Mouse (Mus musculus): ENCODE data around the gene Mrpl44.

Mrpl44 gene

DNA sequence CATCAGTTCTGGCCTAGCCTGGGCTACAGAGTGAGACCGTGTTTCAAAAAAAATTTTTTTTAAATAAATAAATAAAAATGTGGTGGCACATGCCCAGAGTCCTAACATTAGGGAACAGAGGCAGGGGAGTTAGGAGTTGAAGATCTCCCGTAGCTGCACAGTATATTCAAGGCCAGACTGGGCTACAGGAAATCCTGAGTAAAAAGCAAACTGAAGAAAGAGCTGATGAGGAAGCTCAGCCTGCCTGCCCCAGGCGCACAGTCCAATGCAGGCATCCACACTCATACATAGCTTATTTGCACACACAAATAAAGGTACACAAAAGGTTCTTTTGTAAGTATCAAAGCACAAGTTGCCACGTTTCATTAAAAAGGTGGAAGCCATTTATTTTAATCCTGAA, 18.2 kb upstream of the Mrpl44 start:
- TF ChIP-seq GATA4 (IDR thresholded peaks at IDR 0.05; ENCODE audit: insufficient replicate concordance, low read length), result no peak

- no peak for TF ChIP-seq GATA4 (IDR thresholded peaks at IDR 0.05; ENCODE audit: insufficient replicate concordance, low read length)
Observed at GRCm38 (mm10) chr1:79759006-79759405, 16.8 kb upstream of the Mrpl44 start.

GRCm38 (mm10) chr1:79759436-79759972, 16.3 kb upstream of the Mrpl44 start:
- TF ChIP-seq GATA4 (IDR thresholded peaks at IDR 0.05; ENCODE audit: insufficient replicate concordance, low read length), result no peak

GRCm38 (mm10) chr1:79760656-79761055, 15.2 kb upstream of the Mrpl44 start:
- TF ChIP-seq GATA4 (IDR thresholded peaks at IDR 0.05; ENCODE audit: insufficient replicate concordance, low read length), result no peak

DNA sequence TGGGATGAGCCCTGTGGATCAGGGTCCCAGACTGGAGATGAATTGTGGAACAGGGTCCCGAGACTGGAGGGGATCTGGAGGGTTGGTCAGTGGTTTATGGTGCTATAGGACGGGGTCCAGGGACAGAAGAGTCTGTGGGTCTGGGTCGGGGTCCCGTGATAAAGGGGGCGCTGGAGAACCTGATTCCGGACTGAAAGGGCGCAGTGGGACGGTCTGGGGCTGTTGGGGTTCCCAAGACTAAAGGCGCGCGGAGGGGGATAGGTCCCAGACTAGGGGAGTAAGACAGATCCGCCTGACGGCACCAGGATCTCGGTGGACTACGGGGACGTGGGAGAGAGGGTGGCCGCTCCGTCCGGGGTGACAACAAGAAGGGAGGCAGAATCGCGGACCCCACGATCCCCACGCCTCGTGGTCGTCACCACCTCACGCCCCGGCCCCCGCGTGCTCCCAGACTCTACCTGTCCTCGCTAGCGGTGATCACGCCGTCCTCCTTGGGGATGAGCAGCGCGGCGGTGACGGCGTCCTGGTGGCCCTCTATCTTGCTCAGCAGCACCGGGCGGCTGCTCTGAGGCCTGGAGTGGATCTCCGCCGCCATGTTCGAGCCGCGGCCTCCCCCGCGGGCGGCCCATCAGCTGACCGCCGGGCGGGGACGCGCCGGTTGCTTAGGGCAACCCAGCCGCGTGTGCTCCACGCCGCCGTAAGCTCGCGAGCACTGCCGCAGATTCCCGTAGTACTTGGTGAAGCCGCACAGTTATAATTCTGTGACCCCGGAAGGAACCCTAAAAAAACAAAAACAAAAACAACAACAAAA, 14.5 kb upstream of the Mrpl44 start:
- TF ChIP-seq GATA4 (IDR thresholded peaks at IDR 0.05; ENCODE audit: insufficient replicate concordance, low read length), result no peak; the same call in 1 of the 2 replicates

- TF ChIP-seq GATA4 (IDR thresholded peaks at IDR 0.05; ENCODE audit: insufficient replicate concordance, low read length), result no peak
Observed at GRCm38 (mm10) chr1:79761917-79762271, 13.9 kb upstream of the Mrpl44 start.

DNA sequence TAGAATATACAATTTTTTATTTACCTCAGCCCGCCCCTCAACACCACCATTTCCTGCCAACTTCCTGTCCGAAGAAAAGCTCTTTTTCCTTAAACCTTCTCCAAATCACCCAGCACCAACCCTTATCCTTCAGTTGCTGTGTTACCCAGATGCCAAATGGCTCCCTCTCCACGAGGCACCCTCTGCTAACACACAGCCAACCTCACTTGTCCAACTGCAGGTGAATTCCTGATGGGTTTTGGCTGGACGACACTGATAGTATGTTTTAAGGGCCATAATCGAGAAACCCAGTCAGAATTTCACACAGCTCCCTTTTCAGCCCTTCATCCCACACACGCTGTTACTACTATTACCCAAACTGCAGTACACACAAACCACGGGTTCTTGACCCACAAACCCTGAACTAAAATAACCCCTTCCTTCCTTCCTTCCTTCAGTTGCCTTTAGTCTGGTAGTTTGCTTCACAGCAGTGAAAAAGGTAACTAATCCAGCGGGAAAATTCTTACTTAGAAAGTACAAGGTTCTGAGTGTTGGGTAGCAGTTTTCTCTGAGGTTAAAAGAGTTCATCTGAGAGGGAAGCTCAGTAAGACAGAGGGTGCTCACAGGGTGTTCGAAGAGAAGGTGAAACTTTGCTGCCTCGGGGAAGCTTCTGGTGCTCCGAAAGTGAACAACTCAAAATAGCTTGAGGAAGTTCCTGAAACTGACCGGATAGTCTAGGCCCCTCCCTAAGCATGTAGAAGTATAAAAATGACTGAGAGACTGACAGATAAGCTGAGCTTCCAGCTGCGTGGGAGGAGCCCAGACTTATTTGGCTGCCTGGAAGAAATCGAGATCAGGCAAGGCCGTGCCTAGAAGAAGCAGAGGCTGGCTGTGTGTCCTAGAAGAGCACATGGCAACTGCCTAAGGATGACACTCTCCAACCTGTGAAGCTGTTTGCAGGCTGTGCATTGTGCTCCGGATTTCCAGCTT, 13.3 kb upstream of the Mrpl44 start:
- TF ChIP-seq GATA4 (IDR thresholded peaks at IDR 0.05; ENCODE audit: insufficient replicate concordance, low read length), result no peak

GRCm38 (mm10) chr1:79764031-79764430, 11.8 kb upstream of the Mrpl44 start:
- no peak for TF ChIP-seq GATA4 (IDR thresholded peaks at IDR 0.05; ENCODE audit: insufficient replicate concordance, low read length)

GRCm38 (mm10) chr1:79764483-79764882, 11.3 kb upstream of the Mrpl44 start:
- TF ChIP-seq GATA4 (IDR thresholded peaks at IDR 0.05; ENCODE audit: insufficient replicate concordance, low read length), result no peak

DNA sequence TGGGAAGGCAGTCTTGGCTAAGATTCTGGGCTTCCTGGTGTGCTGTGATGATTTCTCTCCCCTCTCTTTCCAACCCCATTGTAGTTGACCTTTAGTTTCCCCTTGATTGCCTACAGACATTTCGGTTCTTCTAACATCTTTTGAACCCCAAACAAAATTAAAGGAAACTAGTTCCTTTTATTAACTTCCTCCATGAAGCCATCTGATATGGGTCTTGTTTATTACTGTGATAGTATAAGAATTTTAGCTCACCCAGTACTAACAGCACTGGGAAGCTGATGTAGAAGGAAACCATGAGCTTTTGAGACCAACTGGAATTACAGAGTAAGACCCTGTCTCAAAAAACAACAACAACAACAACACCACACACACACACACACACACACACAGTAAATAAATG, 7.6 kb upstream of the Mrpl44 start:
- no peak for TF ChIP-seq GATA4 (IDR thresholded peaks at IDR 0.05; ENCODE audit: insufficient replicate concordance, low read length)

DNA sequence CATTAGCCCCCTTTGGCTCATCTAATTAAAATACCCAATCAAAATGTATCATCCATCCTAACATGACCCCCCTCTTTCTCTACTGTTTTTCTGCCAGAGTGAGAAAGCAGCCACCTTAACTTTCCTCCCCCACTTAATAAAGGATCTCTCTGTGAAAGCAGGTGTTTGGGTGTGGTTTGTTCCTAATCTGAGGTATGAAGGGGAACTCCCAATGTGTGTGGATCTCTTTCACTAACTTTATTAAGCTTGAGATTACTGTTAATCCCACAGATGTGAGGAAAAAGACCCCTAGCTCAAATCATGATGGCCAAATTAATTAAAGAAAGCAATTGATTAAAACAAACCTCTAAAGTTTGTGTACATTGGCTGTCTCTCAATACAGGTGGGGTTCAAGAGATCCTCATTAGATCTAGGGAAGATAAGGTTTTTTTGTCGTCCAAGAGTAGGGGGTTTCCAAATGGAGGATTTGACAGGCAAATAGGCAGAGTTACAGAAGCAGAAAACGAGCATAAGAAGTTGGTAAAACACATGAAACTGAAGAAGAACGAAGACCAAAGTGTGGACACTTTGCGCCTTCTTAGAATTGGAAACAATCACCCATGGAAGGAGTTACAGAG, 1.5 kb upstream of the Mrpl44 start:
- no peak for TF ChIP-seq GATA4 (IDR thresholded peaks at IDR 0.05; ENCODE audit: insufficient replicate concordance, low read length)

DNA sequence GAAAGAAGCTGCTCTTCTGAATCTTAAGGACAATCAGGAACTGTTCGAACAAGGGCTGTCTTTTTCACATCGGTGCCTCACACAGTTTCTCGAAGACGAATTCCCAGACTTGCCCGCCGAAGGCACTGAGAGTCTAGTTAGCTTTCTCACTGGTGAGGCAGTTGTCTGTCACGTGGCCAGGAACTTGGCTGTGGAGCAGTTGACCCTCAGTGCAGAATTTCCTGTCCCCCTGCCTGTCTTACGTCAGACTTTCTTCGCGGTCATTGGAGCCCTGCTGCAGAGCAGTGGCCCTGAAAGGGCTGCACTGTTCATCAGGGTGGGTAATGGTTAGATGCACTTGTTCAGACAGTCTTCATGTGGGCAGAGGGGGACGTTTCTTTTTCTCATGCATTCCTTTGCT, 2.2 kb downstream of the Mrpl44 start:
- no peak for TF ChIP-seq GATA4 (IDR thresholded peaks at IDR 0.05; ENCODE audit: insufficient replicate concordance, low read length)

DNA sequence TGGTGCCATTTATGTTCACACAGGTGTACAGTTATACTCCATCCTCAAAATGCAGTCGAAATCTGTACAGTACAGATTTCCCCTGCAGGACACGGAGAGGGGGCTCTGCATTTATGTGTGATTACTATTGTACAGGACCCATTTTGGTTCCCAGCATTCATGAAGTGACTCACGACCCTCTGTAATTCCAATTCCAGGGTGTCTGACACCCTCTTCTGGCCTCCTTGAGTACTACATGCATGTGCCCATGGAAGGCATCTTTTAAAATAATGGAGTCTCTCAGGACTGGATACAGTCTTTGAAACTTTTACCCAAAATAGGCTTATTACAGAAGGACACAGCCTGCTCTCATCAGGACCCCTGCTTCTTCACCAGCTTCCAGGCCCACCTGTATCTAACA, 6.6 kb downstream of the Mrpl44 start:
- TF ChIP-seq GATA4 (IDR thresholded peaks at IDR 0.05; ENCODE audit: insufficient replicate concordance, low read length), result no peak

DNA sequence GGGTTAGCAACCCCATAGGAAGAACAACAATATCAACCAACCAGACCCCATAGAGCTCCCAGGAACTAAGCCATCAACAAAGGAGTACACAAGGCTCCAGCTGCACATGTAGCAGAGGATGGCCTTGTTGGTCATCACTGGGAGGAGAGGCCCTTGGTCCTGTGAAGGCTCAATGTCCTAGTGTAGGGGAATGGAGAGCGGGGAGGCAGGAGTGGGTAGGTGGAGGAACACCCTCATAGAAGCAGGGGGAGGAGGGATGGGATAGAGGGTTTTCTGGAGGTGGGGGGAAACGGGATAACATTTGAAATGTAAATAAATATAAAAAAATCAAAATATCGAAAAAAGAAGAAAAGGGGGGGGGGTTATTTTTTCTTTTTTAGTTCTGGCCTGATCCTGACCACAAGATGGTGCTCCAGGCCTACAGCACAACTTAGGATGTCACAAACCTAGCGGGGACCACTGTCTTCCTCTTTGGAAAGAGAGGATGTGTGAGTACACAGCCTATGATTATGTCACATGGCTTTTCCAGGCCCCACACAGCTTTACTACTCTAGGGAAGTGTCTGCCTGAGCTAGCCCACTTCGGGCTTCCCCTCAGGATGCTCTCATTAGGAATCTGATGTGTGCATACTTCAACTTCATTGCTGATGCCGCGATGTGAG, 10.6 kb downstream of the Mrpl44 start:
- no peak for TF ChIP-seq GATA4 (IDR thresholded peaks at IDR 0.05; ENCODE audit: insufficient replicate concordance, low read length)

DNA sequence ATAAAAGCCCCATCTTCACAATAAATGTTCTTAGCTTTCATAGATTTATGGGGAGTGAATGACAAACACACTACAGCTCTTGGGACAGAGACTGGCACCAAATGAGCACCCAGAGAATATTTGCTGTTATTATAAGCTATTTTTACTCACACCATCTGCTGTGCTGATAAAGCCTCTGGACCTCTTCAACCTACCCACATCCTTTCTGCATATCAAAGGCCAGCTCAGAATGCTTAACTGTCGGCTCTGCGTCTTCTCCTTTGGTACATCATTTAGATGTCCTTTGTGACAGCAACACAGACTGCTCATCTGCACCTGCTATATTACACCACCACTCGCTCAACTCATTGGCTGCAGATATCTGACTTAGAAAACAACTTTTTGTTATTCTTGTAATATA, 21.3 kb downstream of the Mrpl44 start:
- no peak for TF ChIP-seq GATA4 (IDR thresholded peaks at IDR 0.05; ENCODE audit: insufficient replicate concordance, low read length)

Measured in liver, adult (tissue).